Mouse (Mus musculus) B cell, adult 2 months (primary cell): Measurements from ENCODE around the gene Cox7a2l.

Source experiments
- DNase-seq, 2 experiments: peaks; one replicate each; pipeline ENCODE4 v3.0.0; 2022

The Cox7a2l gene

DNA sequence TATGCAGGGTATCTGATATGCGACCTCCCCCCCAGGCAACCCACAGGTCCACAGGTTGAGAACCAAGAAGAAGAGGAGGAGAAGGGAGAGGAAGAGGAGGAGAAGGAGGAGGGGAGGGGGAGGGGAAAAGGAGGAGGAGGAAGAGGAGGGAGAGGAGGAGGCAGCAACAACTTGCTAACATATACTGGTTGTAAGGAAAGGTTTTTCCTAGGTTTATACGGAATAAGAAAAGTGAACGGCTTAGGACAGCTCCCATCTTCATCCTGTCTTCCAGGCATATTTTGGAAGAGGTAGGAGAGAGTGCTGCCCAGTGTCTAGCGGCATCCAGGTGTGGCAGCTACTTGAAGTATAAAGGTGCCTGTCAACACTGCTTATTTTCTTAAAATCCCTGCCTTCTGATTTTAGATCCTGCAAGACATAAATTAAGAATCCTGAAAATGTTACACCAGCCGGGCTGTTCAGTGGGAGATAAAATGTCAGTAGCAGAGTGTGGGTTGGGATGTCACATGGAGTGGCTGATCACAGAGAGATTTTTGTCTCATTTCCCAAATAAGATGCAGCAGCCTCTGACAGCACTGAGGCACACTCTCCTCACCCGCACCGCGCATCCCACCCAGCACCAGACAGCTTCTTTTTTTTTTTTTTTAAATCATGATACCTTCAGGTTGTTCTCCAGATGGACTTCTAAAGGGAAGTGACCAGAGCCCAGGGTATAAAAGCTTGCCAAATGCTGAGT lies at the start of gene Cox7a2l:
TSS of gene Cox7a2l (minus strand) at position 51 of the 736 bp plus-strand sequence.
- no peak for DNase-seq

GRCm38 (mm10) chr17:83565506-83565905 lies 48.4 kb upstream of the Cox7a2l start:
- DNase-seq: no peak

DNA sequence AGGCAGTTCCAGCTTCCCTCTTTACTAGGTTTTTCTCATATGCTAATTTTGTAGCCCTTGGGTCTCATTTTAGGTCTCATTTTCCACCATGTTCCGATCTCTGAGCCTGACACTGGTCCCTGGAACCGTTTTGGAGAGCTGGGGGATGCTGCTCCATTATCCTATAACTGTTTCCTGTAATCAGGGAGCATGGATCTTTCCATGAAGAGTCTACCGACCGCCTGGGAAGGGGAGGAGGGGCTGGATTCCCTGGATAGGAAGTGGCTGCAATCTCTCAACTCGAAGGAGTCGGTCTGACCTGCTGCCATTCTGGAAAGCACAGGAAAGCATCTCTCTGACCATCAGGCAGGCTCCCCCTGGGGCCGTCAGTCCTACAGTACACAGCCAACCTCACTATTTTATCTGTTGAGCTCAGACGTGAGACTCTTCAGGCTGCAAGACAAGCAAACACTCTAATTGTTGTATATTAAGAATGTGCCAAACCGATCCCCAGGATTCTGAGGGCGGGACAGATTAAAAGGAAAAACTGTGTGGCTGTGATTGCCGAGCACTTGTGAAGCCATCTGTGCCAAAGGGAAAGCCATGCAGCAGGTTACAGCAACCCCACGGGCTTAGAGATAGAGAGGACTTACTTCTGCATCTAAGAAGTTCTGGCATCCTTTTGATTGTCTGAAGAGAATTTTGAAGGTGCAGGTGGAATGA lies 47.1 kb upstream of the Cox7a2l start:
- DNase-seq: no peak

GRCm38 (mm10) chr17:83563703-83564111 lies 46.6 kb upstream of the Cox7a2l start:
- peak; percentile 71 to 73 for DNase-seq

GRCm38 (mm10) chr17:83562153-83563010 lies 45.3 kb upstream of the Cox7a2l start:
- no peak for DNase-seq

GRCm38 (mm10) chr17:83559081-83559480 lies 42.0 kb upstream of the Cox7a2l start:
- no peak for DNase-seq

DNA sequence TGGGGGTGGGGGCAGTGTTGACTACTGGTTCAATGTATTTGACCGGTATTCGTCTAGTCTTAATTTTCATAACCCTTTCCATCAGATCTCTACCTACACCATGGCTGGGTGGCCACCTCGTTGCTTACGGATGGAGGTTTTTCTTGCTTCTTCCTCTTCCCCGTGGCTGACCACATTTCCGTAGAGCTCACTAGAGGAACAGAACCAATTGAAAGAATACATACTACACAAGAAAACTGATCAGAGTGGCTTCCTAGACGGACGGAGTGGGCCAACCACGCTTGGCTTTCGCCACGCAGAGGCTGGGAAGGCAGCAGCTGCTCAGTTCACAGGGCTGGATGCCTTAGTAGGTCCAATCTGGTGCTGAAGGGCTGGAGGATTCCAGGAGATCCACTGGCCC lies 38.7 kb upstream of the Cox7a2l start:
- DNase-seq: no peak

DNA sequence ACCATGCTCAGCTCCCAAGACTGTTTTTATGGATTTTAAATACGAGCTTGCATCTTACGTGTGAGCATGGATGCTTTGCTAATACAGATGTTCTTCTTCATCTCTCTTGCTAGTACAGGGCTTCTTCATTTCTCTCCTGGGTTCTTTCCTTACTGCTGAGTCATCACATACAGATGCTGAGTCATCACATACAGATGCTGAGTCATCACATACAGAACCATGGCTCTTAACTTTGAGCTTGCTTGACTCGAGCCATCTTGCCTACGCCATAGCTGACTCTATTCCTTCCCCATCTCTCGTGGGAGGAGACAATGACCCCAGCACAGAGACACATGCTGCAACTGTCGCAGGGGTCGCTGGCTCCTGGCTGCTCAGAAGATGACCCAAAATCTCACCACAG lies 37.9 kb upstream of the Cox7a2l start:
- DNase-seq: no peak

DNA sequence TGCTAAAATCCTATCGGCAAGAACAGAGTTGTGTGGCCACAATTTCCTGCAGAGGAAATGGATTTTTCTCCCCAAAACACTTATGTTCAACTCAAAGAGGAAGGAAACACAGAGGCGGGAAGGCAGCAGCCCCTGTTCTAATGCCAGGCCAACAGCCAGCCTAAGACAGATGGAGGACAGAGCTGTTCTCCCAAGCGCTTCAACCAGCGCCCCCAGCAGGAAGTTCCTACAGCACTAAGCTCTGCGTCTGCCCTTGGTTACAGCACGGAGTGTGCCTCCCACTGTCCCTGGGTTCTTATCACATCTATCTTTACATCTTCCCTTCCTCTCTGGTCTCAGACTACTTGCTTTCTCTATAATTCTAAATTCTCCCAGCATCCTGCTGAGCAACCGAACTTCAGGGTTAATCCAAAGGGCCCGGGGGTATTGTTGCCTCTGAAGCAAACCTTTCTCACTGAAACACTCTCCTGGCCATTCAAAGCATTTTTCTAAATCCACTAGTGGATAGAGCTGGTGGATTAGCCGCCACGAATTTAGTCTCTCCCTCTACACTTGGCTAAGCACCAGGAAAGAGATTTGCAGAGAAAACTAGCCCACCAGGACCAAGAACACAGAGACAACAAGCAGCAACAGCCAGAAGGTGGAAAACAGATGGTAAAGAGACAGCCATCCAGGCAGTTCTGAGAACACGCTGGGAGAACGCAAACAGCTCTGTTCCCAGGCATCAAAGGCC lies 31.5 kb upstream of the Cox7a2l start:
- peak; percentile 40 to 43 for DNase-seq

DNA sequence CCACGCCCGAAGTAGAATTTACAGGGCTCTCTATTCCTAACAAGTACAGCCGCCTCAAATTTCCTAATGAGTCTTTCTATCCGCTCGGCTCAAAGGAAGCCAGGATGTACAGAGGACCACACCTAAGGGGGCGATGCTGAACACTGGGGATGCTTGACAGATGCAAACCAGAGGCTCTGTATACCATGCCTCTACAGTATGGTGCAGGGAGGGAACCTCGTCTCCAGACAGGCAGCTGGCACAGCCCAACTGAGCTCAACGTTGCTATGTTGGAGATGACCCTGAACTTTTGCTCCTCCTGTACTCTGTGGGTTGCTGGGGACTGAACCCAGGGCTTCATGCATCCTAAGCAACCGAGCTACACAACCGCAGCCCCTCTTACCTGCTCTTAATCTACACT lies 30.0 kb upstream of the Cox7a2l start:
- DNase-seq: no peak

- peak; percentile 52 to 55 for DNase-seq
These were observed 28.9 kb upstream of the Cox7a2l start for GRCm38 (mm10) chr17:83545756-83546742.

DNA sequence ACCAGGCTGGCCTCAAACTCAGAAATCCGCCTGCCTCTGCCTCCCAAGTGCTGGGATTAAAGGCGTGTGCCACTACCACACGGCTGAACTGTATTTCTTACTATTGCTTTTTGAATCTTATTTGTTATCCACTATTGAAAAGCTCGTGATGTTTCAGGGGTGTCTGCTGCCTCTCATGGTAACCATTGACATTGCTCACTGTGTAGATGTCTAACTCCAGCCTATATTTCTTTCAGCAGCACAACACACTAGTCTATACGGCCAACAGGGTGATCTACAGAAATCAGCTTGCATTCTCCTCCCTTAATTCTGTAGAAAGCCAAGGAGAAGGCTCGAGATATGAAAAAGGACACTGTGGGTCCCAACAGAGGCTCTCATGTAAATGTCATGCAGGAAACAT lies 28.1 kb upstream of the Cox7a2l start:
- no peak for DNase-seq

GRCm38 (mm10) chr17:83542424-83542823 lies 25.3 kb upstream of the Cox7a2l start:
- no peak for DNase-seq

- DNase-seq: no peak
These were observed 22.3 kb upstream of the Cox7a2l start for GRCm38 (mm10) chr17:83539262-83540037.

- no peak for DNase-seq
These were observed 21.6 kb upstream of the Cox7a2l start for GRCm38 (mm10) chr17:83538694-83539093.

GRCm38 (mm10) chr17:83538141-83538540 lies 21.0 kb upstream of the Cox7a2l start:
- DNase-seq: no peak

- no peak for DNase-seq
These were observed 16.0 kb upstream of the Cox7a2l start for GRCm38 (mm10) chr17:83533150-83533549.

GRCm38 (mm10) chr17:83527651-83528381 lies 10.7 kb upstream of the Cox7a2l start:
- no peak for DNase-seq

- DNase-seq: peak; percentile 28
These were observed 9.7 kb upstream of the Cox7a2l start for GRCm38 (mm10) chr17:83526624-83527532.
